Mouse (Mus musculus) heart, postnatal 0 days (tissue): ENCODE data around the gene Tnfrsf13c. TPM values are rescaled to one million over a fixed set of nuclear protein-coding genes. Genes with fewer than 3 reads are reported as not detected.
A peak's percentile ranks its signal among the peaks of the same experiment; 100 is the strongest.

ENCODE experiments used
- ATAC-seq: fragments of 200-750 bp; cut with Nextera tagmentation; 2 replicates; pipeline ENCODE4 v1.8.0; 2017; ENCODE audit warnings: low read depth, moderate number of reproducible peaks, moderate library complexity; ENCODE audit not compliant: insufficient read depth
- DNase-seq: peaks from one replicate; pipeline ENCODE4 v3.0.0-alpha.2; 2016; ENCODE audit warnings: low spot score
- H3K27ac ChIP-seq: fragments of 300-500 bp; sonication (generic); 2 replicates; pipeline ENCODE4 v1.5.1; 2014; ENCODE audit warnings: low read depth, mild to moderate bottlenecking
- H3K27me3 ChIP-seq: fragments of 300-500 bp; sonication (generic); 2 replicates; pipeline ENCODE4 v1.6.1; 2014; ENCODE audit warnings: low read length, mixed read lengths; ENCODE audit not compliant: control insufficient read depth, insufficient read depth
- H3K36me3 ChIP-seq: fragments of 300-500 bp; sonication (generic); replicated peaks from 2 replicates; pipeline ENCODE4 v1.6.1; 2014; ENCODE audit warnings: low read length, mixed read lengths; ENCODE audit not compliant: control insufficient read depth, insufficient read depth
- H3K4me1 ChIP-seq: fragments of 300-500 bp; sonication (generic); 2 replicates; pipeline ENCODE4 v1.6.1; 2014; ENCODE audit warnings: antibody characterized with exemption; ENCODE audit not compliant: control insufficient read depth, insufficient read depth
- H3K4me2 ChIP-seq: fragments of 300-500 bp; sonication (generic); 2 replicates; pipeline ENCODE4 v1.6.1; 2014; ENCODE audit warnings: low read depth, mild to moderate bottlenecking, low read length, moderate library complexity
- H3K4me3 ChIP-seq: fragments of 300-500 bp; sonication (generic); 2 replicates; pipeline ENCODE4 v1.5.1; 2014; ENCODE audit warnings: low read depth, low read length
- H3K9ac ChIP-seq: fragments of 300-500 bp; sonication (generic); replicated peaks from 2 replicates; pipeline ENCODE4 v1.6.1; 2014; ENCODE audit warnings: low read depth, low read length, mixed read lengths
- H3K9me3 ChIP-seq: fragments of 300-500 bp; sonication (generic); replicated peaks from 2 replicates; pipeline ENCODE4 v1.6.1; 2016; ENCODE audit warnings: low read length; ENCODE audit not compliant: control insufficient read depth
- CTCF ChIP-seq: IDR thresholded peaks from 2 replicates; pipeline ENCODE4 v1.5.1; 2016; ENCODE audit warnings: antibody characterized with exemption, control low read depth, low read depth
- EP300 ChIP-seq: IDR thresholded peaks from 2 replicates; pipeline ENCODE4 v1.6.1; 2016; ENCODE audit warnings: antibody characterized with exemption, low read depth
- WGBS: fragments of 180-500 bp; shearing (Covaris S2); extraction: QIAGEN DNeasy Blood & Tissue Kit; methylation state at CpG from one replicate; pipeline ENCODE4 v1.1.7; 2014; 5-methylcytosine and 5-hydroxymethylcytosine counted together
- polyA plus RNA-seq: library from polyadenylated mRNA; unstranded; fragments of >200 nt; fragmentation: Nextera tagmentation; extraction: Ambion mirVana; gene quantifications from 2 replicates; pipeline ENCODE4 v1.2.1, GENCODE M21; 2015
- total RNA-seq: library from RNA; depleted of rRNA; stranded (reverse); fragments of >200 nt; gene quantifications from 2 replicates; pipeline ENCODE4 v1.2.3, GENCODE M21; 2014; ENCODE audit warnings: low replicate concordance

Gene Tnfrsf13c
- total and polyA plus RNA-seq, 2 experiments from 2014 or later, result 1.5 TPM; not detected in 1

GRCm38 (mm10) chr15:82192617-82193016 lies 31.6 kb downstream of the Tnfrsf13c start:
- ATAC-seq (no peak), DNase-seq (no peak)
- TF ChIP-seq CTCF (no peak), EP300 (no peak)
- no peaks in the 10 kb centered on the region for H3K9me3 ChIP-seq
- peaks cover 78% of the 10 kb centered on the region for H3K36me3 ChIP-seq
- H3K9ac ChIP-seq, result no peak overlapping the region
- no peaks in the 10 kb centered on the region for H3K27me3 ChIP-seq
- 65% methylated on average over 8 of the region's 8 CpGs for WGBS
- no peak overlapping the region for H3K27ac ChIP-seq
- H3K4me1 ChIP-seq, result no peaks in the 10 kb centered on the region
- H3K4me2 ChIP-seq, result no peak overlapping the region
- no peak overlapping the region for H3K4me3 ChIP-seq

- ATAC-seq (no peak), DNase-seq (no peak)
- TF ChIP-seq EP300 (no peak), CTCF (peak; percentile 45)
- Histone ChIP-seq H3K27me3 (no peaks in the 10 kb centered on the region), H3K9me3 (no peaks in the 10 kb centered on the region), H3K4me2 (no peak overlapping the region), H3K4me1 (peaks cover 27% of the 10 kb centered on the region), H3K9ac (no peak overlapping the region), H3K4me3 (no peak overlapping the region), H3K36me3 (peaks cover 57% of the 10 kb centered on the region), H3K27ac (no peak overlapping the region)
- WGBS, result 64% methylated on average over 10 of the region's 10 CpGs
Observed at GRCm38 (mm10) chr15:82188481-82189240, 35.5 kb downstream of the Tnfrsf13c start.

GRCm38 (mm10) chr15:82187924-82188323 lies 36.2 kb downstream of the Tnfrsf13c start:
- ATAC-seq (no peak), DNase-seq (no peak)
- 96% methylated on average over 1 of the region's 1 CpGs for WGBS
- TF ChIP-seq CTCF, result no peak
- TF ChIP-seq EP300, result no peak
- Histone ChIP-seq H3K9me3 (no peaks in the 10 kb centered on the region), H3K27me3 (no peaks in the 10 kb centered on the region), H3K4me1 (peaks cover 27% of the 10 kb centered on the region), H3K4me2 (no peak overlapping the region), H3K27ac (no peak overlapping the region), H3K4me3 (no peak overlapping the region), H3K36me3 (peaks cover 57% of the 10 kb centered on the region), H3K9ac (no peak overlapping the region)

GRCm38 (mm10) chr15:82187401-82187800 lies 36.8 kb downstream of the Tnfrsf13c start:
- no peak for DNase-seq
- Histone ChIP-seq H3K4me1 (peaks cover 27% of the 10 kb centered on the region), H3K9me3 (no peaks in the 10 kb centered on the region), H3K4me3 (no peak overlapping the region), H3K27me3 (no peaks in the 10 kb centered on the region), H3K9ac (no peak overlapping the region), H3K27ac (no peak overlapping the region), H3K36me3 (peaks cover 57% of the 10 kb centered on the region), H3K4me2 (no peak overlapping the region)
- TF ChIP-seq EP300 (no peak), CTCF (no peak)
- WGBS, result 84% methylated on average over 4 of the region's 4 CpGs
- ATAC-seq, result no peak

DNA sequence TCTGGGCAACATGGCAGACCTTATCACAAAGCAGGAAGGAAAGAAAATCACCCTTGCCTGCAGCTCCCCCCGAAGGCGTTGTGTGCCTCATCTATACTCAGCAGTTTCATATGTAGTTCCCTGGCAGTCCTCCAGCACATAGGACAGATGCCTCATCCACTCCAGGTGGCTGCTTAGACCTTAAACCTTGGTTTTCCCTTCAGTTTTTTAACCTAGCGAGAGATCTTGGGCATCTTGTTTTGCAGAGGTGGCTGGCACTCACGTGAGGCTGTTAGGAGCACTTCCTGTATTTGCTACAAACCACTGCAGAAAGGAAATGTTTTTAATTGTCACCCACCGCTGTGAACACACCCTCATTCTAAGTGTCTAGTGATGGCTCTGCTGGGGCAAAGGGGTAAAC lies 37.2 kb downstream of the Tnfrsf13c start:
- Histone ChIP-seq H3K36me3 (peaks cover 57% of the 10 kb centered on the region), H3K9ac (no peak overlapping the region), H3K27me3 (no peaks in the 10 kb centered on the region), H3K9me3 (peaks cover 4% of the 10 kb centered on the region; the same call in 1 of the 2 replicates), H3K4me1 (peaks cover 27% of the 10 kb centered on the region), H3K27ac (peak overlapping the region; percentile 39), H3K4me3 (no peak overlapping the region), H3K4me2 (no peak overlapping the region)
- 56% methylated on average over 5 of the region's 5 CpGs for WGBS
- TF ChIP-seq EP300, result no peak
- no peak for TF ChIP-seq CTCF
- DNase-seq (no peak), ATAC-seq (no peak)
